Mouse (Mus musculus): ENCODE data around the gene Zbtb8os.

The Zbtb8os gene

DNA sequence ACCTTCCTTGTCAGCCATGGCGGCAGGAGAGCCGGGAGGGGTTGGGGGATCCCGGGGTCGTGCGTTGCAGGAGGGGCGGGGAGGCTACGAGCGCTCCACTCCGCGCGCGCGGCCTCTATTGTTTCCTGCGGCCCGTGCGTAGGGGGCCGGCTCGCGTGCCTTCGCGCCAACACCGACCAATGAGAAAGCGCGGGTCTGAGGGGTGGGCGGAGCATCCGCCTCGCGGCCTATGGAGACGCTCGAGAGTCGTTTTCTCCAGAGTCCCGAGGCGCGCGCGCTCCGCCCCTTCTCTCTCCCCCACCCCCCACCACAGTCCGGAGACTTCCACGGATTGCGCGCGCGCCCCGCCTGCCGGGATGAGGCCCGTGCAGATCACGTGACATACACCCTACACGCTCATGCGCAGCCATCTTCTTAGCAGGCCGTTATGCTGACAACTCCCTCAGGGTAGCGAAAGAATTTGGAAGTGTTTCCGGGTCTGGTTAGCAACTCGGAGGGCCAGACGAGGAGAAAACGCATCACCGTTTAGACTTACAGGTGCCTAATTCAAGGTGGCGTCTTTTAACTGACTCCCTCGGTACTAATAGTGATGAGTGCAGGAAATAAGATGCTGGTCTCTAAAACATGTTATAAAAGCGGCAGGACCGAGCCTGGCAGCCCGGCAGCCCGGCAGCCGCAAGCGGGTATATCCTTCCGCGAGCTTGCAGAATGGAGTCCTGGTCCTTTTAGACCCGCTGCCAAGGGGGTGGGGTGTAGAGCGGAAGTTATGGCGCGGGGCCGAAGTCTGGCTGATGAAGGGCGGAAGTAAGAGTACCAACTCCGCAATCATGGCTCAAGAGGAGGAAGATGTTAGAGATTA lies at the start of gene Zbtb8os, which contains the start of gene Rbbp4:
Zbtb8os (plus strand) TSS at position 480 of the 859 bp plus-strand sequence.
Rbbp4 (minus strand) TSS at position 155 of the 859 bp plus-strand sequence.
- peak; percentile 97 for DNase-seq

DNA sequence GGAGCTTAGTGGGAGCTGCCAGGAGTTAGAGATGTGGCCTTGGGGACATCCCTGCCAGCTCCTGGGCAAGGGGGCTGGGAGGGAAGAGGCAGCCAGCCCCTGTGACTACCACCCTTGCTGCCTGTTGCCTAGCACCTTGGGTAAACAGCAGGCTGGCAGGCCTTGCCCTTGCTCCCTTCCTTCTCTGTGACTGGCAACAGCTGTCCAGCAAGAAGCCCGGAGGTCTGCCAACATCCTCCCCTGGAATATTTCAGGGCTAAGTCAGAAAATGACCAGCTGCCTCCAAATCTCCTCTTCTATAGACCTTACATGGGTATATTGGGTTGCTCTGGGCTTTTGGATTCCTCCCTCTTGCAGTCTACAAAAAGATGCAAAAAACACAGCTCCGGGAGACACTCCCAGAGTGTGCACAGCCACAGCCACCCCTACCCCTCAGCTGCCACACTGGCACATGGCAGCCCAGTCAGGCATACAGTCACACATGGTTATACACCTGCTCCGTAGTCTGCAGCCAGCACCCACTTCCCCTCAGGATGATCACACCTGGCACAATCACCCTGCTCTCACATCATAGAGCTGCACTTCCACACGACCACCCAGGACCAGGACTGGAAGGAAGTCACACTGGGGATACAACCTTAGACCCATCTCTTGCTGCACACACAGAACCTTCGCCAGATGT lies 49.4 kb upstream of the Zbtb8os start:
- DNase-seq = no peak

DNA sequence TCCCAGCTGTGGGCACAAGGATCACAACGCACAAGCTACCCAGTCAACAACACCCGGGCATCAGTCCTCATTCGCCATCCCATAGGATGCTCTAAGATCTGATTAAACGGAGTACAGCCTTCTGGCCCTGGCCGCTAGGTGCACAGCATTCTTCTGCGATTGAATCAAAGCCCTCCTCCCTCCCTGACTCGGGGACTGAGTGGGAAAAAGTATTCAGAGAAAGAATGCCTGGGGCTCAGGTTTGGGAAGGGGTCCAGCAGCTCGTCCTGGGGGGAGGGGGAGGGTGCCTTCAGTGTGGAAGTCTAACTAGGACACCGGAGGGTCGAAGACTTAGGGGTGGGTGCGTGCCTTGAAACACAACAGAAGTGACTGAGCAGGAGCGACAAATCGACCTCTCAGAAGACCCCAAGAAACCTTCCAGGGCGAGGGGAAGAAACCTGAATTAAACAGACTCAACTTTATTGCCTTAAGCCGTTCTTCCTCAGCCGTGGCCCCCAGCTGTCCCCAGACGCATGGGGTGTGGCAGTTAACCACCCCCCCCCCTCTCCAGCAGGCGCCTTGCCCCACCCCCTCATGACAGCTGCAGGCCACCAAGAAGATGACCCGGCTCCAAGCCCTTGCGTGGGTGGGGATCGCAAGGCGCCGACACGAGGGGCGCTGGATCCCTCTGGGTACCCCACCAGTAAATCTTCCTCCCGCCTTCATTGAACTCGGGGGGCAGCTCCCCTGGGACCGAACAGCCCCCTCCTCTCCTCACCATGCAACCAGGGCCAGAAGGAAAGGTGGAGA lies 48.6 kb upstream of the Zbtb8os start:
- no peak for DNase-seq

DNA sequence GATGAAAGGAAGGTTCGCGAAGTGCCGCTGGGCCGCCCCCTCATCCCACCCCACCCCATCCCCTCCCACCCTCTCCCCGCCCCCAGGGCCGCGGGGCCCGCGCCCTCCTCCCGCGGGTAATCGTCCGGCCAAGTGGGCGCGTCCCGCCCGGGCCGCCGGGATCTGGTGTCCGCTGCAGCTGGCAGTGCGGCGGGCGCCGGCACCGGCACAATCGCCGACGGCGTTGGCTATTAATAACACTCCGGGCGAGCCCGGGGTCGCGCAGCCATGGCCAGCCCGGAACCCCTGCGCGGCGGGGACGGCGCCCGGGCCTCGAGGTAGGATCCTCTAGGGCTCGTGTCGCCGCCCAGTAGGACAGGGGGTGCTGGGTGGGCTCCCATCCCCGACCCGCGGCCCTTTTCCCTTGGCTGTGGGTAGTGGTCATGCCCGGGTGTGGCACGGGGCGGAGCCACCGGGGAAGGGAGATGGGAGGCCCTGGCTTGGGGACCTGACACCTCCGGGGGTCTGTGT lies 48.0 kb upstream of the Zbtb8os start, which contains the start of gene Sync:
Sync (plus strand) TSS at position 146 of the 510 bp plus-strand sequence.
- DNase-seq = no peak

DNA sequence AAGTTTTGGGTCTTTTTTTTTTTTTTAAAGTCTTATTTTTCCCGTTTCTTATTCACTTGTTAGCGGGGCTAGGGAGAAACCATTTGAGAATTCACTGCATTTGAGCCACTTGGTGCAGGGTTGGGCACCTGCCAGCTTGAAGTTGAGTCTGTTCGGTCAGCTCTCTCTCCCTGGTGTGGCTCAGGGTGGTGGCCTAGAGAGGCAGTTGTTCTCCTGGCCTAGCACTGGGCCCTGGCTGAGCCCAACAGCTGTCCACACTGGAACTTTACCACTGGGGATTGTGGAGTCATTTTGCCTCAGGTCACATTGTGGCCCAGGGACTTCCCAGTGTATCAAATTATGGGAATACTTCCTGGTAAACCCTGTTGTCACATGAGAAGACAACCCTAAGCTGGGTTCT lies 47.4 kb upstream of the Zbtb8os start:
- no peak for DNase-seq

DNA sequence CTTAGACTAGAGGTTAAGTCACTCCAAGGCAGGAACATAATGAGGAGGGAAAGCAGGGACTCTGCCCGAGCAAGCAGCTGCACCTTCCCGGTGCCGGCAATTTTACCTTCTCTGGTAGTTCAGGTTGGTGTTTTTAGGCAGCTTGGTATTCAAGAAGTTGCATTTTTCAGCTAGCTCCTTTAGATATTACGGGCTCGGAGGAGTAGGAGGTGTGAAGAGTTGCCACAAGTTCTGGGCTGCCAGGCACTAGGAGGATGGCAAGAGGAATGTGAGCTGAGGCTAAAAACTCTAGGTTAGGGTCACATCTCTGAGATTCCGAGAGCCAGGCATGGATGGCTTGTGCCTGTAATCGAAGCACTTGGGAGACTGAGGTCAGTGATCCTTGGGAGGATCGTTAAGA lies 45.8 kb upstream of the Zbtb8os start:
- DNase-seq = no peak

DNA sequence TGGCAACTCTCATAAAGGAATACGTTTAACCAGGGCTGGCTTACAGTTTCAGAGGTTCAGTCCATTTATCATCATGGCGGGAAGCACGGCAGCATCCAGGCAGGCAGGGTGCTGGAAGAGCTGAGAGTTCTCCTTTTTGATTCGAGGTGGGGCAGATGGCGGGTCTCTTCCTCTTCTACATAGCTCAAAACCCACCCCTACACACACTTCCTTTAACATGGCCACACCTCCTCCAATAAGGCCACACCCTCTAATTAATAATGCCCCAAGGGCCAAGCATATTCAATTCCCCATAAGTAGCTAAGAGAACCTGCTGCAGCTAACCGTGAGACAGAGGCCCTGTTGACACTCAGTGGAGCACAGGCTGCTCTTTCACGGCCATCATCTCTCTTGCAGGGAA lies 42.7 kb upstream of the Zbtb8os start:
- DNase-seq = no peak

DNA sequence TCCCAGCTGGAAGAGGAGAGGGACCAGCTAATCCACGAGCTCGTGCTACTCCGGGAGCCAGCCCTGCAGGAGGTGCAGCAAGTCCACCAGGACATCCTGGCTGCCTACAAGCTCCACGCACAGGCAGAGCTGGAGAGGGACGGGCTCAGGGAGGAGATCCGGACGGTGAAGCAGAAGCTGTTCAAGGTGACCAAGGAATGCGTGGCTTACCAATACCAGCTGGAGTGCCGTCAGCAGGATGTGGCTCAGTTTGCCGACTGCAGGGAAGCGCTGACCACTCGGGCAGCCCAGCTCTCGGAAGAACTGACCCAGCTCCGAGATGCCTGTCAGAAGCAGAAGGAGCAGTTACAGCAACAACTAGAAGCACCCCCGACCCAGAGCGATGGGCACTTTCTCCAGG lies 41.8 kb upstream of the Zbtb8os start:
- no peak for DNase-seq

DNA sequence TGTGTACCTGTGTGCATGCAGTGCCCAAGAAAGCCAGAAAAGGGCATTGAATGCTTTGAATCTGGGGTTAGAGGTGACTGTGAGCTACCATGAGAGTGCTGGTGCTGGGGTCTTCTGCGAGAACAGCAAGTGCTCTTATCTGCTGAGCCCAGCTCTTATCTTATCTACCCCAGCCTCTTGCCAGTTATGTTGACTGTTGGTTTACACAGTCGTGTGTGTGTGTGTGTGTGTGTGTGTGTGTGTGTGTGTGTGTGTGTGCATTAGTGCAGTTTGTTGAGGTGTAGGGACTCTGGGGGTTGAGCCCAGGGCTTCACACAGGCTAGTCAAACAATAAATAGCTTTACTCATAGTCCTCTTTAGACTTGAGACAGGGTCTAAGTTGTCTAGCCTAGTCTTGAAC lies 40.3 kb upstream of the Zbtb8os start:
- DNase-seq = no peak

DNA sequence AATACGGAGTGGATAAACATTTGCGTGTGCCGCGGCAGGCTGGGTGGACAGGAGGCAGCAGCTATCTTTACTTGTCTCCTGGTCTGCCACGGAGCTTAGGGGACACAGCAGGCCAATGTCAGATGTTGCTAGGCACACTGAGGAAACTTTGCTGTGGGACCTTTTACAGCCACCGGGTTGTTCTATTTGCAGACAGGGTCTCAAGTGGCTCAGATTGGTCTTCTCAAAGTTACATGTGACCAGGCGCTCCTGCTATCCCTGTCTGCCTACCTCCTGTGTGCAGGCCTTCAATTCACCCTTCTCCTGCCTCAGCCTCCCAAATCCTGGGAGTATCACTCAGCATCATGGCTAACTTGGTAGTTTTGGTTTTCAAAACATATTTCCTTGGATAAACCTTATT lies 39.4 kb upstream of the Zbtb8os start:
- no peak for DNase-seq

DNA sequence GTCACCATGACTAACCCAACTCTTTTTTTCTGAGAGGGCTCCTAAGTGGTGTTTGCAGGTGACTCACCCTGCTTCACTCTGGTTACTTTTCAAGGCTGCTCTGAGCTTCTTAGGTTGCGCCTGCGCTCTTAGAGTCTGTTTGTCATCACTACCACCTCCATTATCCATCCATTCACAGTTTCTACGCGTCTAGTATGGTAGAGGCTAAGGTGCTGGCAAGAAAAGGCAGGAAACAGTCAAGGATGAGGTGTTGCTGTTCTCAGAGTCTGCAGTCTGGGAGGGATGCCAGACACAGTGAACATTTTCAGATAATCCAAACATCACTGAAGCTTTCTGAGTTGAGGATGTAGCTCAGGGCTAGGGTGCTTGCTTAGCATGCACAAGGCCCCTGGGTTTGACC lies 37.8 kb upstream of the Zbtb8os start:
- DNase-seq = no peak

DNA sequence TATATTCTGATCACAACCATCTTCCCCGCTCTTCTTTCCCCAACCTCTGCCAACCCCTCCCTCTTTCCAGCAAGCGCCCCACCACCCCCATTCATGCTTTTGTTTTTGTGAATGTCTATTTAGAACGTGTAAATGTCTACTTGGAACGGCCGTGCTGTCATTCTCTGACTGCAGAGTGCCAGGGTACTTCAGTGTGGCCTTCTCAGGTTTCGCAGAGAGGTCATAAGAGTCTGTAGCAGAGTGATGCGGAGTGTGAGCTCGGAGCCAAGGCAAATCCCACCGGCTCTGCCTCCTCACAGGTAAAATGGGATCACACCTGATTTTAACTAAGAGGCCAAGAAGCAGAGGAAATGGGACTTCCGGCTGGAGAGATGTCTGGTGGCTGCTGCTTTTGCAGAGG lies 36.4 kb upstream of the Zbtb8os start:
- no peak for DNase-seq

DNA sequence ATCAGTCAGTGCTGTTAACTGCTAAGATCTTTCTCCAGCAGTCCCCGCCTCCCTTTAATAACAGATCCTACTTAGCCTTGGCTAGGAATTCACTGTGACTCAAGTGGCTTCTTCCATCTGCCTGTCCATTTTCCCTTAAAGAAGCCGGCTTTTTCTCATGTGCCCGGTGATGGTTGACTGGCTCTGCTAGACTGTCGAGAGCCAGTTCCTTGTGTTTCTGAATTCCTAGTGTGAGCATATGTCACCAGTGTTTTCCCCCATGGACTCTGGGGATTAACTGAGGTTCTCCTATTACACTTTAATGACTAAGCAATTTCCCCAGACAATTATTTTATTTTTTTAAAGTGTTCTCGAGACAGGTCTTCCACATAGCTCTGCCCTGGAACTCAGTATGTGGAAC lies 32.1 kb upstream of the Zbtb8os start:
- no peak for DNase-seq

DNA sequence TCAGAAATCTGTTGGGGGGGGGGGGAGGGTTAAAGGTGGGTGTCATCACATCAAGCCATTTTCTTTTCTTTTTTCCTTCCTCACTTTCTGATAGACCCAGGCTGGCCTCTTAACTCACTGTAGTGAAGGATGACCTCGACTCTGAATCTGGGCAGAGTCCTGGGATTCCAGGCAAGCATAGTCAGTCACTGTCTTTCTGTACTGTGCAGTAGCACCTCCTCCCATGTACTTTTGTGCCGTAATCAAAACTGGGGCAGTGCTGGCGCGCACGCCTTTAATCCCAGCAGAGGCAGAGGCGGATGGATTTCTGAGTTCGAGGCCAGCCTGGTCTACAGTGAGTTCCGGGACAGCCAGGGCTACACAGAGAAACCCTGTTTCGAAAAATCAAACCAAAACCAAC lies 31.7 kb upstream of the Zbtb8os start:
- DNase-seq = no peak

DNA sequence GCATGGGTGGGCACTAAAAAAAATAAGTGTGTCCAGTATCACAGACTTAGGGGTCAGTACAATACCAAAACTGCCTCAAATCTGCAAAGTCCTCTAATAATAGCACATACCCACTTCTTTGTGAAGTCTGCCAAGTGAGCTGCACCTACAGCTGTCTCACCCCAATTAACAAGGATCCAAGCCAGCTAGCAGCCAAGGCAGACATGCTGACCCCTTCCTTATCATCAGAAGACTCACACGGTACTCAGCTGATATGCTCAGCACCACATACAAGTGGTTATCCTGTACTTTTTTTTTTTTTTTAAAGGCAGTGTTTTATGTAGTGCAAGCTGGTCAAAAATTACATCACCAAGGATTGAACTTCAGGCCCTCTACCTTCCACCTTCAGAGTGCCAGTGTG lies 31.2 kb upstream of the Zbtb8os start:
- no peak for DNase-seq

DNA sequence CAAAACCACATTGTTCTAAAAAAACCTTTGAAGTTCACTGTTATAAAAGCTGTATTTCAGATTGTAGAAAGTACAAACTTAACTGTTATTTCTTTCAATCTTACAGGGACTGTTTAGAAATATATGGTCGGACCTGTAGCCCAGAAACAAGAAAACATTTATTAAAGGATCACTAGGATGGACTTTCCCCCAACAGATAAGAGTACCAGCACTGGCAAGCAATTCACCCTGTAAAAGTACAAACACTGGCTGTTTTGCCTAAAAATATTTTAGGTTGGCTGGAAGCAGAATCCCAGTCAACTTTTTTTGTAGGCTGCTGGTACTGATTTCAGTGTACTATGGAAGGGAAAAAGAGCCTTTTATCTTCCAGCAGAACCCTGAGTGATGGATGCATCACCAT lies 27.6 kb upstream of the Zbtb8os start:
- no peak for DNase-seq

DNA sequence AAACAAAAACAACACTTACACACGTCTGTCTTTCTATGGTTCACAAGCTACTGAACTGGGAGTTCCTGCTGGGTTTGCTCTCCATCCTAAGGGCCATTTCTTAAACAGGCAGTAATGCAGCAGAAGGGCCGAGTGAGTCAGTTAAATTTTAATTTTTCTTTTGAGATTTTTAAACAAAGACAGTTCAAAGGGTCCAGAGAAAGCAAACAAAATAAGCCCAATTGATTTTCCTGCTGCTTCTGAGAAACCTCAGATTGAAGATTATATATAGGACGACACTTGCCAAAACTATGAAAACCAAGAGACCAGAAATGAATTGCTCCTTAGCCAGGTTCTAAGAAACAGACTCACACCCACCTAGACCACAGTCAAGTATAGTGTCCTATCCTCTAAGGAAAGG lies 21.6 kb upstream of the Zbtb8os start:
- DNase-seq = no peak

DNA sequence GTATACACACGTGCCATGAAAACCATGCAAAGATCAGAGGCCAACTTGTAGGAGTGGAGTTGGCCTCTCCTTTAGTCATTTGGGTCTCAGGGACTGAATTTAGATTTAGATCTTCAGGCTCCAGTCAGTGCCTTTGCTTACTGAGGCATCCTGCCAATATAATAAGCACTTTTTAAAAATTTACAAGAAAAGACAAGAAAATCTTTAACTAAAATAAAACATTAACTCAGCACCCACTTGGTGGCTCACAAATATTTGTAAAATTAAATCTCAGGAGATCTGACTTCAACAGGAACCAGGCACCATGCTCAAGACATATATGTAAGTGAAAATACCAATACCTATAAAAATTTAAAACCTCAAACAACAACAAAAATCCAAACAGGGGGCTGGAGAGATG lies 14.6 kb upstream of the Zbtb8os start:
- no peak for DNase-seq

DNA sequence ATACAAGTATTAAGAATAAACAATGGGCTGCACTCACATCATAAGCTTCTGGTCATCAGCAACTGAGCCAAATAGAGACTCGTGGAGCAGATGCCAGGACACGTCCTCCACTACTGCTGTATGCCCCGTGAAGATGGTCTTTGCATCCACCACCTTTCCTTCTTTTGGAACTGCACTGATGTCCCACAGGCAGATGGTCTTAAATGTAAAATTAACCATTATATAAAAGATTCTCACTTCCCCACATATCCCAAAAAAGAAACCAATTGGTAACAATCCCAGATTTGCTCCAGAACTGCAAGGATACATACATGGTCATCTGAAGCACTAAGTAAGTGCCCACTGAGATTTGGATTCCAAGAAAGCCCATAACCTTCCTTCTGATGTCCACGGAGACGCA lies 13.5 kb upstream of the Zbtb8os start:
- no peak for DNase-seq

DNA sequence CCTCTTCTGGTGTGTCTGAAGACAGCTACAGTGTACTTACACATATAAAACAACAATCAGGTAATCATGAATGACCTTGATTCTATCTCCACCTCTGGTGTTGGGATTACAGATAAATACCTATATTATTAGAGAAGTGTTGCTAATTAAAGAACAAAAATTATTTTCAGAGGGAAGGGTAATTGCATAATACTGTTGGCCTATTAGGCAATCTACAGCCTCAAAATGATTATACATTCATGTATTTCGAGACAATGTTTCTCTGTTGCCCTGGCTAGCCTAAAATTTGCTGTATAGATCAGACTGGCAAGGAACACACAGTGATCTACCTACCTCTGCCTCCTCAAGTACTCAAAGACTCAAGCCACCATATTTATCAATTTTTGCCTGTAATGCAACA lies 12.0 kb upstream of the Zbtb8os start:
- DNase-seq = no peak

DNA sequence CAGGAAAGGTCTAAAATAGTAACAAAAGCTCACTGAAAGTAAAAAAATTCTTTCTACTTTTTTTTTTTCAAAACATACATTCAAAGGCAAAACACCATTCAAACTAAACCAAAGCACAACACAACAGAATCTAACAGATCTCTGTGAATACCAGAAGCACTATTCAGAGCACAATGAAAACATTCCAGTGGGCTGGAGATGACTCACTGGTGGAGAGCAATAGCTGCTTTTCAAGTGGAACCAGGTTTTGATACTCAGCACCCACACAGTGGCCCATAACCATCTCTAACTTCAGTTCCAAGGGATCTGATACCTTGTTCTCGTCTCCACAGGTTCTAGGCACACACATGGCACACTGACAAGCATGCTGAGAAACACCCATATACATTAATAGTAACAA lies 10.7 kb upstream of the Zbtb8os start:
- no peak for DNase-seq

DNA sequence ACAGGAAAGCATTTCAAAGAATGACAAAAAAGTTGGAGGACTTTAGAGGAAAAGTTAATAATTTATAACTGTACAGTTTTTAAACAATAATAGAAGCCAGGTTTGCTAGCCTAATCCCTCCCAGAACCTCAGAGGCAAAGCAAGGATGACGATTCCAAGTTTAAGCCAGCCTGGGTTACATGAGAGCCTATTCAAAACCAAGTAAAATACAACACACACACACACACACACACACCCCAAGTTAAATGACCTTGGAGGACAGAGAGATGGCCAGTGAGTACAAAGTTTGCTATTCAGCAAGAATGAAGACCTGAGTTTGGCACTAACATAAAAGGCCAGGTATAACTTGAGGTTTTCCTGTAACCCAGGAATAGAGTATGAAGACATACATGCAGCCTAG lies 9.3 kb upstream of the Zbtb8os start:
- DNase-seq = no peak

DNA sequence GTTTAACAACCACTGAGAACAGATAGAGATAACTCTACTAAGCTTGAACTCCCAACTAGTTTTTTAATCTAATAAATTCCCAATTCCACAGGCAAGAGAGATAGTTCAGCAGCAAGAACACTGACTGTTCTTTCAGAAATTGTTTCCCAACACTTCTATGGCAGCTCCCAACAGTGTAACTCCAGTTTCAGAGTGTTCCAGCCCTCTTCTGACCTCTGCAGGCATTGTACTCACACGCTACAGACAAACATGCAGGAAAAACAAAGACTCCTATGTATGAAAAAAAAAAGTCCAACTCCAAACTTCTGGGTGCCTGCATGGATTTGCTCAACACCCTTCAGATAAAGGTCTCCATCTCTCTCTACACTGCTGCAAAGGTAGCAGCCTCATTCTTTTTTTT lies 2.6 kb upstream of the Zbtb8os start:
- no peak for DNase-seq
